Mouse (Mus musculus): ENCODE measurements around the gene Cnot6l.

The Cnot6l gene

DNA sequence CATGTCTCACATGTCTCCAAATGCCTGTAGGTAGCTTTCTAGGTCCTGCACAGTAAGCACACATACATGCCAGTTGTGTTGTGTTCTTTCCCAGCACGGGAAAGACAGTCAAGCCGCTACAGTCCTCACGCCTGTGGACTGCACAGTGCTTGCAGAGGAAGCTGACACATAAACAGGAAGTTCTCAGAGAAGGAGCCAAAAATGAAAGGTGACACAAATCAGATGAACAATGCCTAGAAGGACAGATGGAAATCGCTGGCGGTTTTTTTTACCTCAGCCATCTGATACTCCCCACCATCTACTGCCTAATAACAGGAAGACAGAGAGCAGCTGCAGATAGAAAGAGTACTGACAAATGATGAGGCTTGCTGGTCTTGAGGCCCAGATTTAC is at the start of gene Cnot6l:
Gene Cnot6l, minus strand, starts transcription at position 151 of the 391 bp plus-strand sequence.
- peak; percentile 42 for DNase-seq (ENCODE audit: low spot score)

DNA sequence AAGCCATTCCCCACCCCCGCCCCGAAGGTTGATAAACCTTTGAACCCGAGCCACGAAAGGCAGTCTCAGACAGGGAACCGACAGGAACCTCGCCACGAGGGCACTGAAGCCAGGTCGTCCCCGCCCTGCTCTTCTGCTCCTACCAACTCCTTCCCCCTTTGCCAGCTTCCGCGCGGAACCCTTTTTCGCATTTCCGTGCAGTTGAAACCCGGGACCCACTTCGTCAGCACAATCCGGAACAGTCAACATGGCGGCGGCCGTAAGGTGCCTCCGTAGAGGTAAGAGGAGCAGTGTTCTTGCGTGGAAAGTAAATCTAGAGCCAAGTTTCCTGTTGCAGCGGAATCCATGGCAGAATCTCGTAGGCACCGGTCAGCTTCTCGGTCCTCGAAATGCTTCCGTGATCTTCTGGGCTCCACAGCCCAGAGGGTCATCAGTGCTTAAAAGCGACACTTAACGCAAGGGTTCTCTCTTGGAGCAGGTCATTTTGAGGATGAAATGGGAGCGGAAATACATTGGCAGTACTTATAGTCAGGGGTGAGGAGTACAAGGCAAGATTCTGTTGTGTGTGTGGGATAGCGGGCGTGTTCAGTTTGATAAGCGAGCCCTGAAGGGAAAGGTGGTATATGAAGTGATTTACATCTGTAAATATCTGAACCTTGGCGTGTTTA is 46.1 kb upstream of the Cnot6l start:
- peak; percentile 95 for DNase-seq (ENCODE audit: low spot score)

DNA sequence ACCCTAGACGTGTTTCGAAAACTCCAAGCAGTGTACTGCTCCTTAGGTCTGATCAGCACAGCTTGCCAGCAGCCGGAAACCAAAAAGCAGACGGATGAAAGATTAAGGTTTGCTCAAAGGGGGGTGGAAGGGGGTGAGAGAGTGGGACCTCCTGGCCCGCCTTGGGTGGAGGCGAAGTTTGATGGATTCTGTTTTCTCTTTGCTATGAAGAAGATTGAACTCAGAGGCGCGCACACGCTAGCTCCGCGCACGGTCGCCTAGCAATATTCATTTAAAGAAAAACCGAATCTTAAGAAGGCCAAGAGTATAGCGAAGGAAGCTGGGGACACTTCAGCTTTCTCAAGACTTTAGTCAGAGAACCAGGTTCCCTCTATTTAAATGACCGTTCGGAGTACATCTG is 45.5 kb upstream of the Cnot6l start, which contains the start of gene Mrpl1:
Gene Mrpl1, plus strand, starts transcription at position 35 of the 400 bp plus-strand sequence.
- peak; percentile 60 for DNase-seq (ENCODE audit: low spot score)

DNA sequence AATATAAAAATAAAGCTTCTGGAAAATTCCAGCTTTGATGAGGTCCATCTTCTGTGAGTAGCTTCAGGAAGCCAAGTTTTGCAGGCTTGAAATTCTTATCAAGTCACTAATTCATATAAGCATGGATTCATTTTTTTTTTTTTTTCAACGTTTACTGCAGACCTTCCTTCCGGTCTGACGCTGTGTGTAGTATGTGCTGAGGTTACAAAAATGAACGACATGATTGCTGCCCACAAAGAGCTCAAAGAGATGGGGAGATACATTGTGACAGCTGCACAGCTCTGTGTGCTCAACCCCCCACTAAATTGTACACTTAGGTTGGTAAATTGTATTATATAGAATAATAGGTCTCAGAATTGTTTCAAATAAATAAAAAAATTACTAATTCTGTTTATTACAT is 44.6 kb upstream of the Cnot6l start:
- no peak for DNase-seq (ENCODE audit: low spot score)

DNA sequence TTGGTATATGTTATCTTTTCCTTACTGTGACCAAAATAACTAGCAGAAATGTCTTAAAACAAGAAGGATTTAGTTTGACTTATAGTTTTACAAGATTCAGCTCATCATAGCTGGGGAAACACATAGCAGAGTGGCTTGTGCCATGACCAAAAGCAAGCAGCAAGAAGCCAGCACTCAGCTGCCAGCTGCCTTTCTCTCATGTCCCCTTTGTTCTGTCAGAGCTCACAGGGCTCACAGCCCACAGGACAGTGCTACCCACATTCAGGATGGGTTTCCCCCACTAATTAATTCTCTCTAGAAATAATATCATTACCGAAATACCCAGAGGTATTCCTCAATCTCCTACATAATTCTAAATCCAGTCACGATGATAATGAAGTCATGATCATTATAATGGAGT is 43.6 kb upstream of the Cnot6l start:
- DNase-seq (ENCODE audit: low spot score) = no peak

DNA sequence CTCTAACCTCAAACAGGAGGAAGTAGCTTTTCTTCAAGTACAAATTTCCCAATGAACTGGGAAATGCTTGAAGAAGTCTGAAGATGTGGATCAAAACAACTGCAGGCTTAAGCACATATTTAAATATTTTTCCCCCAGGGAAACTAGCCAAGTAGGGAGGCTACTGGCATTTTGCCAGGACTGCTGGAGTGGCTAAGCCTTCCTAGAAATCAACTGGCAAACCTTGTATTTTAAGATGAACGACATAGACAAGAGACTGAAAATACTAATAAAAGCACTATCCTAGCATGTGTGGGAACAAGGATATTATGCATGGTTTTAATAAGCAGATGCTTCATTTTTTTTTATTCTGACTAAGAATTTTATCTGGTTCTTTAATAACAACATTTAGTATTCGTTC is 42.9 kb upstream of the Cnot6l start:
- no peak for DNase-seq (ENCODE audit: low spot score)

DNA sequence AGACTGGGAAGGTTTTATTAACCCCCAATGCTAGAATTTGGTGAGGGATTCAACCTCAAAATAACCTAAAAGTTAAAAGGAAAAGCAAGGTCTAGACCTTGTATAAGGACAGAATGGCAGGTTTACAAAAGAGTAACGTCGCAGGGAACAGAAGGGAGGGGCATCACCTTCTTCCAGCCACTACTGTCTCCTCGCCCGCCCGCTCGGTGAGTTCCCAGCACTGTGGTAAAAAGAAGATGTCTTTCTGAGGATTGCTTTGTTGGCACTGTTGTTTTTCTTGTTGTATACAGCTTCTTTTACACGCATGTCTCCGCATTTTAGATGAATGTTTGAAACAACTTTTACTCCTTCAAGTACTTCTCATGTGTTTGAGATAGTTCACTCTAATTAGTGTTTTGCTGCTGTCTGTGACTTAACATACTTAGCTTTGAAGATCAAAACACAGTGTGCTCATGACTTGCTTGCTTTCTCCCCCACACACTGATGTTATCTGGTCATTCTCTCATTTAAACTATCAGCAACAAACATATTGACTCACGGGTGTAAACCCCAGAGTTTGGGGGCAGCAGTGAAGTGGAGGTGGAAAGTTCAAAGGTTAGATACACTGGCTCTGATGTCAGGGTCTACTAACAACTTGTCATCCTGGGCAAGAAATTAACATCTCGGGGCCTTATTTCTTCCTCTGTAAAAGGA is 37.6 kb upstream of the Cnot6l start:
- no peak for DNase-seq (ENCODE audit: low spot score)

DNA sequence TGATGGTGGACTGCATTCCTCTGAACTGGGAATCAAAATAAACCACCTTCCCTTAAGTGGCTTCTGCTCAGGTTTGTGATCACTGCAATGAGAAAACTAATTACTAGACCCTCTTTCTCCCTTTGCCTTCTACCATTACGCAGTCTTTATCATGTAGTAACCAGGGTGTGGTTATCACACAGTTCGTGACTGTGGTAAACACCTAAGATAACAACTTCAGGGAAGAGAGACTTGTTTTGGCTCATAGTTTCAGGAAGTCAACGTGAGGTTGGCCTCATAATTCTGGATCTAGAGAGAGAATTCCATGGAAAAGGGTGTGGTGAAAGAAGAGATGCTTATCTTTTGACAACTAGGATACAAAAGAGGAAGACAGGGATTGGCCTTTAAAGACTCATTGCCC is 36.3 kb upstream of the Cnot6l start:
- DNase-seq (ENCODE audit: low spot score) = no peak

DNA sequence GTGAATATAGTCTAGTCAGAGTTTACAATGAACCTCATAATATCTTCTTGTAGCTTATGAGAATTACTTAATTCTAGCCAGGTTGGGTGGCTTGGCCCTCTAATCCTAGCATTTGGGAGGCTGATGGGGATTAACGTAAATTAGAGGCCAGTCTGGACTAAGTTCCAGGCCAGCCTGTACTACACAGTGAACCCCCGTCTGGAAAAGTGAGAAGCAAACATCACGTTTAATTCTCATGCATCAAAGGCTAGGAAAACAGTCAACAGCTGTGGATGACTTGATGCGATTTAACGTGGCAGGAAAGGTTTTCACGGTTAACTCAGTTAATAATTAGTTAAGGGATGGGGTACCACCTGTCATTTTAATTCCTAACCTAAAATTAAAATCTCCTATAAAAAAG is 34.3 kb upstream of the Cnot6l start:
- DNase-seq (ENCODE audit: low spot score) = no peak

DNA sequence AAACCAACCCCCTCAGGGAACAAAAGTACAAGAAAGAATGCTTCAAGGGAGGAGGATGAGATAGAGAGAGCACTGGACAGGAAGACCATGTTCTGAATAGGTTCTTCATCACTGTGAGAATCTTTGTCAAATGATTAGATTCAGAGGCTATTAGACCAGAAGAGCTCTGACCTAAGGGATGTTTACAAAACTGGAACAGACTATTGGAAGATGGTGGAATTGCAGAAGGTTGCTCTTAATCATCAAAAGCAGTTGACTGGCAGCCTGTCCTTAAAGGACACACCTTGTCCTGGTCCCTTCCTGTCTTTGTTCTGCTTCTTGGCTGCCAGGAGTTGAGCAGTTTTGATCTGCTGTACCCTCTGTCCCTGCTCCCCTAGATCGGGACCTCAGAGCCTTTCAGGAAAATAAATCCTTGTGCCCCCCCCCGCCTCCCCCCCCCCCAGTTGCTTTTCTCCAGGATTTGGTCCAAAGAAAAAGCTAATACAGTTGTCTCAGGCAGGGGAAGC is 32.6 kb upstream of the Cnot6l start:
- DNase-seq (ENCODE audit: low spot score) = no peak

DNA sequence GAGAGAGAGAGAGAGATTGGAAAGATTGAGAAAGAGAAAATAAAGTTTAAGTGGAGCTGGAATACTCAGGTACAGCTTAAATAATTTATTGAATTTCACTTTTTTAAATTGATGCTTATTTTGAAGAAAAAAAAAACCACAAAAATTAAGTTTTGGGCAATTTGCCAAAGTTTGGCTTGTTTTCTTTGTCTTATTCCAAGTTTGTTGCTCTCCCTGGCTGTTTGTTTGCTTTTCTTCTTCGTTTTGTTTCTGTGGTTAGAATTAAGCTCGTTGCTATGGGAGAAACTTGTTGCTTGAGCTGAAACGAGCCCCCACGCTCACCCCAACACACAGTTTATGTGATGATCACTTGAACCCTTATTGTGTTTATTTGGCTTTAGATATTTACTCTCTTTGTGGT is 27.3 kb upstream of the Cnot6l start:
- DNase-seq (ENCODE audit: low spot score) = no peak

DNA sequence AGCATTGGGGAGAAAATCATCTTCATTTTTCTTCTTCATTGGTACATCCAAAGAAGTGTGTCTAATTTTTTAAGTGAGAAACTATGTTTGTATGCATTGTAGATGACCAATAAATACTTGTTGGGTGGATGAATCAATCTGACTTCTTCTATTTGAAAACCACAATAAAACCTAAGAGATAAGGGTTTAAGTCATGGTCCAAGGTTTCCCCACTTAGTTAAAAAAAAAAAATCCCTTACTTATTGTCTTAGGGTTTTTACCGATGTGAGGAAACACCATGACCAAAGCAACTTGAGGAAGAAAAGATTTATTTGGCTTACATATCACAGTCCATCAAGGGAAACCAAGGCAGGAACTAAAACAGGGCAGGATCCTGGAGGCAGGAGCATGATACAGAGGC is 25.8 kb upstream of the Cnot6l start:
- DNase-seq (ENCODE audit: low spot score) = no peak

DNA sequence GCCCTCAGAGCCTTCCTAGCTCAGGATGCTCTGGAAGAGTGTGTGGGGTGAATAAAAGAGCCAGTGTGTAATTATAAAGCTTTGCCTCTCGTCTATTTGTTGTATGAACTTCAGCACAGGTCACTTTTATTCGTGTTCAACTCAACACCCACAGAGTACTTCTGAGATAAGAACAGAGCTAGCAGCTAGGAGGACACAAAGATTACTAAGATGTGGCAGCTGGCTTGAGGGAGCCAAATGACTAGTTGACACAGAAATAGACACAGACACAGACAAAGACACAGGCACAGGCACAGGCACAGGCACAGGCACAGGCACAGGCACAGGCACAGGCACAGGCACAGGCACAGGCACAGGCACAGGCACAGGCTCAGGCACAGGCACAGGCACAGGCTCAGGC is 20.0 kb upstream of the Cnot6l start:
- DNase-seq (ENCODE audit: low spot score) = no peak

DNA sequence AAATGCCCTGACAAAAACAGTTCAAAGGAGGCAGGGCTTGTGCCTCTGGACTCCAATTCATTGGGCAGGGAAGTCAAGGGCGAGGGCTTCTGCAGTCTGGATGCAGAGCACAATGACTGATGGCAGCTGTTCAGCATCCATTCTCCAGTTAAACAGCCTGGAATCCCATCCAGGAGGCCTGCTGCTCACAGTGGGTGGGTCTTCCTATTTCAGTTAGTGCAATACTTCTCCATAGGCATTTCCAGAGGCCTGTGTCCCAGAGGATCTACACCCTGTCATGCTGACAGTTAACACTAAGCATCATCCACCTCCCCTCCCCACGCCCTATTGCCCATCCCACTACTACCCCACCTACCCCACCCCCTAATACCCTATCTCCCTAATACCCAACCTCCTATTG is 19.2 kb upstream of the Cnot6l start:
- DNase-seq (ENCODE audit: low spot score) = no peak

DNA sequence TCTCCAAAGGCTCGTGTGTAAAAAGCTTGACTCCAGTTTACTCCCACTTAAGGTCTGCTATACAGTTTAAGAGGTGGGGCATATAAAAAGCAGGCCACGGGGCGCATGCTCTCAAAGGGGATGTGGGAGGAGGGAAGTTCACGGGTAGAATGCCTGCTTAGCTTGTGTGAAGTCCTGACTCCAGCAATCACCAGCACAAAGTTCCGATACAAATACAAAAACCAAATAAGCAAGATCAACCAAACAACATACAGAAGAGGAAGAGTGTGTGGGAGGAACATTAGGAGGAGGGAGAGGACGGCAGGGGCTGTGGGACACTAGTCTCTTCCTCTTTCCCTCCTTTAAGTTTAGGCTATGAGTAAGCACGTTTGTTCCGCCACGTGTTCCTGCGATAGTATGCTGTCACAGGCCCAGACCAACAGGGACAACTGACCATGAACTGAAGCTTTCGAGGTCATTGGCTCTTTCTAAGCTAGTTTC is 12.9 kb upstream of the Cnot6l start:
- DNase-seq (ENCODE audit: low spot score) = no peak

DNA sequence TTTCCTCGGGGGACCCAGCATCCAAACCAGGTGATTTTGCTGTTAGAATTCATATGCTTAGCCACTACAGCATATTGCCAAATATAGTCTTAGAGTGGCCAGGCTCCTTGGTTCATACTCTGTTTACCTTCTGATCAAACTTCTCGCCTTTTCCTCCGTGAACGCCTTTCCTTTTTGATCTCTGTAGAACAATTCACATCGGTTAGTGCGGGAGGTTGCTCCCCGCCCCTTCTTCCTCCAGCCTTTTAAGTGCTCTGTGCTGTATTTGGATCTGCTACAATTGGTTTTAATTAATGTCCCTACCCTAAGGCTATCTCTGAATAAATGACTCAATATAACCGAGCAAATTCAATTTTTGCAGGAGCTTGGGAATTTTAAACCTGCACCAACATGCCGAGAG is 12.2 kb upstream of the Cnot6l start:
- DNase-seq (ENCODE audit: low spot score) = no peak

DNA sequence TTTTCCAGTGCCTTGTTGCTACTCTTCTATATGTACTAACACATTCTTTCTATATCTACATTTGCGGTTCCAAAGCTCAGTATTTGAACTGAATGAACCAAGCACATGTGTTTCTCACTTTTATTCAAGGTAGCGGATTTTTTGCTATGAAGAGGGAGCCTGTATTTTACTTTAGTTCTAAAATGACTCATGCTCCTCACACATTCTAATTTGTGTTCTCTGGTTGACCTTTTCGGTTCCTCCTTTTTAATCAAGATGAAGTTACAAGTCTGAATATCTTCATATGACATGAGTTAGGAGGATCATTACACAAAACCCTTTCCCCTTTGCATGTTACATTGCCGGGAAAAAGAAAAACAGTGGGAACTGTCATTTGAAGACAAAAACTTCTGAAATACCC is 7.8 kb upstream of the Cnot6l start:
- DNase-seq (ENCODE audit: low spot score) = no peak

DNA sequence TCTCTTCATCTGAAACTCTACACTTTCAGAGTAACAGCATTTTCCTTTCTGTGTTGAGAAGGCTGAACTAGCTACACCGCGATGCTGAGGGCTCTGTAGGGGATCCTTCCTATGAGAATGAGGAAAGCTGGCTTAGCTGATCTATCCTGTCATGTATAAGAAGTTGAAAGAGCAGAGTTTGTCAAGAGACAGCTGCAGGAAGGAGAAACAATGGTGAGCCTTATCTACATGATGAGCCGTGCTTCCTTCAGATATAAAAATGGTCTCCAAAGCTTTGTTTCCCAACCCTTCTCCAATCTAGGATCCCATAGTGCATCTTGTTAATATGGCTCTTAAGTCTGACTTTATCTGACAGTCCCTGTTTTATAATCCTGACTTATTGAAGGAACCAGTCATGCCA is 6.5 kb upstream of the Cnot6l start:
- DNase-seq (ENCODE audit: low spot score) = no peak

DNA sequence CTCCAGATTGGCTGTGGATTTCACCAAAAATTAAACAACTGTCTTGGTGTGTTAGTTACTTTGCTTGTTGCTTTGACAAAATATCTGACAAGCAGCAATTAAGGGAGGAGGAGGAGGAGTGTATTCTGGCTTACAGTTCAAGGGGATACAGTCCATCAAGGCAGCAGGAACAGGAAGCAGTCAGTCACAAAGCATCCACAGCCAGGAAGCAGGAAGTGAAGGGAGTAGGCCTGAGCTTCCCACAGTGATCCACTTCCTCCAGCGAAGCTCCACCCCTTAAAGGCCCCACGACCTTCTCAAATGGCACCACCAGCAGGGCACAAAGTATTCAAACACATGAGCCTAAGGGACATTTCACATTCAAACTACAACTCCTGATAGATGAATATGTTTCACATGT is 2.8 kb upstream of the Cnot6l start:
- no peak for DNase-seq (ENCODE audit: low spot score)

DNA sequence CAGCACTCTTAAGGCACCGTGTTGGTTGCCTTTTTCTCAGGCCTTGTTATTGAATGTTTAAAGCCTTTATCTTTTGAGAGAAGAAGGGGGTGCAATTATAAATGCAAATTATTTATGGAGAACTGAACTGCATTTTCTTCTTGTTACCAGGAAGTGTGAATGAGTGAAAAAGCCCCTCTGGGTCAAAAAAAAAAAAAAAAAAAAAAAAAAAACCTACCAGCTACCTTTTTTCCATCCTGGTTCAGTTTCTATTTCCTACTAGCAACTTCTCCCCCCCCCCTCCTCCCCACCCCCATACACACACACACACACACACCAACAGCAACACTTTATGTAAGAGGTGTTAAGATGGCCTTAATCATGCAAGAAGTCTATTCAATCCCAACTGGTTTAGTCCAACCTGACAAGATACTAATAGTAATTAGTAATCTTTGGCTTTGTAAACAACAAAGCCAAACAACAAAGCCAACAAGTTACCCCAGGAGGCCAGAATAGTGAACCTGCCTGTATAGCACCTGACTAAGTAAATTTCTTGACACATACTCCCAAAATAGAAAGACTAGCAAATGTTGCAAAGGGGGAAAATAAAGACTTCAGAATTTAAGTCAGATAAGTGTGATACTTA is 463 bp downstream of the Cnot6l start:
- DNase-seq (ENCODE audit: low spot score) = peak; percentile 6

DNA sequence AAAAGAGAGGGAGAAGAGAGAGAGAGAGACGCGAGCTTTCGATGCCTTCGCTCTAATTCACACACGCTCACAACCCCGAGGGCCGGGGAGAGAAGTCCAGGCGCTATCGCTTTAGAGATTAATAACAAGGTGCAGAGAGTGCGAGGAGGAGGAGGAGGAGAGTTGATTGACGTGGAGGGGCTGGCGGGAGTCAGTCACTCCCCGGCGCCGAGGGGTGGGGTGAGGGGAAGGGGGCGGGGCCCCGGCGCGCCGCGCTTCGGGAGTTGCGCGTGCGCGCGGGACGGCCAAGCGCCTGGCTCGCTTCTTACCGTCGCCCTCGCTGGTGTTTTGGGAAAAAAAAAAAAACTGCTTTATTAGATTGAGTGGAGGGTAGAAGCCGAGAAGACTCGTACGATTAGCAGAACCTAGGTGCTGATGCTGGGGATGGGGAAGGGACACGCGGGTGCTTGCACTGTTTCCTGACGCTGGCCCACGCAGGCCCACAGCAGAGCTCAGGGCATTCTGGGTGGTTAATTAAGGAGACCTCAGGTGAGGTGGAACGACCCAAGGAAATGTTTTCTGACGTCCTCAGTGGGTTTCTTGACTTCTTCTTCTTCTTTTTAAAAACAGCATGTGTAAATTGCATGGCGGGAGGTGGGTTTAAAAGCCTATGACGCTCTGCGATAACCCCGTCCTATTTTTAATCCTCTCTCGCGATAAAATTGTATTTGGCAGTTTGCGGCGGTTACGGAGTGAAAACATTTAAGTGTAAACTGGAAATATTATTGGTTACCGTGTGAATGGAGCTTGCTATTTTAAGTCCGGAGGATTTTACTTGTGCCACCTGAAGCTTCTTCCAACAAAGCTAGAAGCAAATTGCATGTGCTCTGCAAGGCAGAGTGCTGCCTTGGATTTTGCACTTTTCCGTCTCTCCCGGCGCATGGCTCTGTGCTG is 1.3 kb downstream of the Cnot6l start:
- DNase-seq (ENCODE audit: low spot score) = peak; percentile 91

Measured in embryo, embryonic 10.5 days (tissue).